Mouse (Mus musculus): ENCODE results near the gene Ptprm. TPM values are rescaled to one million over a fixed set of nuclear protein-coding genes. Genes with fewer than 3 reads are reported as not detected.

The Ptprm gene
- total and polyA plus RNA-seq, 3 experiments = not detected

DNA sequence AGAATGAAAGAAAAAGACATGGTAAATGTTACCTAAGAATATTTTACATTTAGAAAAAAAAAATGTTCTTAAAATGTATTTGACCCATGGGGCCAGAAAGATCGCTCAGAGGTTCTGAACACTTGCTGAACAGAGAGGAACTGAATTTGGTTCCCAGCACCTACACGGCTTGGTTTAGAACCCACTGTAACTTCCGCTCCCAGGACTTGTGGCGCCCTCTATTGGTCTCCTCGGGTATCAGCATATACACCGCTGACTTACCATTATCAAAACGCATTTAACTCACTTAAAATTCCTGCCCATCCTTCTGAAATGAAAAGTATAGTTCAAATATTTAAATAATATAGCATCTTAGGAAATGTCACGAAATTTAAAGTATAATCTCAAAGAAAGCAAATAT lies 4.7 kb downstream of the Ptprm start:
- Histone ChIP-seq H3K27ac (ENCODE audit: control insufficient read depth, low read depth, low read length) (no peak overlapping the region), H3K4me1 (ENCODE audit: control insufficient read depth in 1 of 2, insufficient read depth in 2 of 2, low read length in 2 of 2) (no peaks in the 10 kb centered on the region), H3K4me3 (ENCODE audit: control insufficient read depth in 1 of 2, insufficient read depth in 1 of 2, low read depth in 2 of 2, low read length in 2 of 2) (no peak overlapping the region), H3K27me3 (ENCODE audit: control insufficient read depth in 1 of 2, insufficient read depth in 2 of 2, low read length in 2 of 2) (no peaks in the 10 kb centered on the region), H3K9ac (ENCODE audit: control insufficient read depth, low read depth, low read length, poor library complexity, severe bottlenecking) (no peak overlapping the region), H3K36me3 (ENCODE audit: control insufficient read depth in 1 of 2, insufficient read depth in 2 of 2, low read length in 2 of 2) (no peaks in the 10 kb centered on the region), H3K9me3 (replicated peaks; ENCODE audit: insufficient read depth, low read length) (no peaks in the 10 kb centered on the region), H3K79me2 (ENCODE audit: control insufficient read depth, insufficient read depth, low read length, poor library complexity) (no peaks in the 10 kb centered on the region; the same call in 1 of the 2 replicates)
- TF ChIP-seq NRF1 (IDR thresholded peaks at IDR 0.05; ENCODE audit: insufficient read depth, low read depth, low read length, poor library complexity, severe bottlenecking) (no peak), USF1 (IDR thresholded peaks at IDR 0.05; ENCODE audit: low read depth, low read length) (no peak), CHD1 (IDR thresholded peaks at IDR 0.05; ENCODE audit: low read depth, low read length) (no peak), TBP (IDR thresholded peaks at IDR 0.05; ENCODE audit: low read depth, low read length) (no peak), POLR2AphosphoS5 (IDR thresholded peaks at IDR 0.05; ENCODE audit: borderline replicate concordance, low read depth, low read length) (no peak), CTCF (IDR thresholded peaks at IDR 0.05 in 2 of 3, conservative IDR thresholded peaks at IDR 0.05 in 1 of 3; ENCODE audit: control insufficient read depth in 1 of 3, insufficient read depth in 1 of 3, low read depth in 2 of 3, low read length in 3 of 3, poor library complexity in 1 of 3, severe bottlenecking in 1 of 3) (peak in 2 of 3 experiments; percentile 17 to 25; a peak in 2 of 6 replicates)
- no peak for DNase-seq (ENCODE audit: low read depth, low spot score)

DNA sequence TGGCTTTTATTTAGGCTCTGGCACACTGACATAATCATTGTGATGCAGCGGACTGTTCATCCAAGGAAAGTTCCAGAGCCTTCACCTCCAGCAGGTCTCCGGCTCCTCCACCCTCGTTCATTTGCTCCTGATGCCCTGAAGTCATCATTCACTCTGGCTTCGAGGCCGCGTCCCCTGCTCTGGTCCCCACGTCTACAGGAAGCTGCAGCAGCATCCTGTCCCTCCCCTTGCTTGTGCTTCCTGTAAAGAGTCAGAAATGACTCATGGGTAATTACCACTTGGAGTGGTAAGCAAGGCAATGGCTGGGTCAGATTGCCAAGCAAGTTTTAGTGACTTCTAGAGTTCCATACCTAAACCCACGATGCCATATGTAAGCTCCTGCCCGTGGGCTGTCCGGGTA lies 7.3 kb downstream of the Ptprm start:
- Histone ChIP-seq H3K36me3 (ENCODE audit: control insufficient read depth in 1 of 2, insufficient read depth in 2 of 2, low read length in 2 of 2) (no peaks in the 10 kb centered on the region), H3K79me2 (ENCODE audit: control insufficient read depth, insufficient read depth, low read length, poor library complexity) (no peaks in the 10 kb centered on the region; the same call in 1 of the 2 replicates), H3K4me1 (ENCODE audit: control insufficient read depth in 1 of 2, insufficient read depth in 2 of 2, low read length in 2 of 2) (no peaks in the 10 kb centered on the region), H3K9me3 (replicated peaks; ENCODE audit: insufficient read depth, low read length) (no peaks in the 10 kb centered on the region), H3K27me3 (ENCODE audit: control insufficient read depth in 1 of 2, insufficient read depth in 2 of 2, low read length in 2 of 2) (no peaks in the 10 kb centered on the region), H3K27ac (ENCODE audit: control insufficient read depth, low read depth, low read length) (no peak overlapping the region), H3K9ac (ENCODE audit: control insufficient read depth, low read depth, low read length, poor library complexity, severe bottlenecking) (no peak overlapping the region), H3K4me3 (ENCODE audit: control insufficient read depth in 1 of 2, insufficient read depth in 1 of 2, low read depth in 2 of 2, low read length in 2 of 2) (no peak overlapping the region)
- no peak for TF ChIP-seq TAL1 (IDR thresholded peaks at IDR 0.05; ENCODE audit: low read length)
- no peak for TF ChIP-seq MEF2A (IDR thresholded peaks at IDR 0.05; ENCODE audit: extremely low read depth, insufficient replicate concordance, low read depth, low read length, poor library complexity, severe bottlenecking)
- no peak for TF ChIP-seq SMC3 (IDR thresholded peaks at IDR 0.05; ENCODE audit: low read depth, low read length)
- no peak for TF ChIP-seq EP300 (IDR thresholded peaks at IDR 0.05; ENCODE audit: low read depth in 1 of 2, low read length in 2 of 2)
- TF ChIP-seq KAT2A (conservative IDR thresholded peaks at IDR 0.05; ENCODE audit: low read depth, low read length) = no peak
- no peak for TF ChIP-seq NRF1 (IDR thresholded peaks at IDR 0.05; ENCODE audit: insufficient read depth, low read depth, low read length, poor library complexity, severe bottlenecking)
- TF ChIP-seq MAZ (IDR thresholded peaks at IDR 0.05; ENCODE audit: low read depth, low read length) = no peak
- TF ChIP-seq POLR2A (IDR thresholded peaks at IDR 0.05; ENCODE audit: control insufficient read depth in 1 of 2, insufficient read depth in 1 of 2, low read depth in 1 of 2, low read length in 2 of 2, poor library complexity in 1 of 2) = no peak
- no peak for TF ChIP-seq ZC3H11A (IDR thresholded peaks at IDR 0.05; ENCODE audit: low read depth, low read length)
- no peak for TF ChIP-seq ETS1 (IDR thresholded peaks at IDR 0.05; ENCODE audit: low read depth, low read length)
- no peak for TF ChIP-seq USF1 (IDR thresholded peaks at IDR 0.05; ENCODE audit: low read depth, low read length)
- TF ChIP-seq CTCF (IDR thresholded peaks at IDR 0.05 in 2 of 3, conservative IDR thresholded peaks at IDR 0.05 in 1 of 3; ENCODE audit: control insufficient read depth in 1 of 3, insufficient read depth in 1 of 3, low read depth in 2 of 3, low read length in 3 of 3, poor library complexity in 1 of 3, severe bottlenecking in 1 of 3) = no peak
- no peak for TF ChIP-seq UBTF (IDR thresholded peaks at IDR 0.05; ENCODE audit: borderline replicate concordance, insufficient read depth, low read depth, low read length)
- no peak for TF ChIP-seq POLR2AphosphoS2 (IDR thresholded peaks at IDR 0.05; ENCODE audit: low read length)
- TF ChIP-seq RCOR1 (IDR thresholded peaks at IDR 0.05; ENCODE audit: low read depth, low read length) = no peak
- no peak for TF ChIP-seq BHLHE40 (IDR thresholded peaks at IDR 0.05; ENCODE audit: borderline replicate concordance, low read depth, low read length)
- TF ChIP-seq CHD1 (IDR thresholded peaks at IDR 0.05; ENCODE audit: low read depth, low read length) = no peak
- TF ChIP-seq ZKSCAN1 (IDR thresholded peaks at IDR 0.05; ENCODE audit: low read depth, low read length) = no peak
- DNase-seq (ENCODE audit: low read depth, low spot score) = no peak
